Mouse (Mus musculus) right cerebral cortex, adult 2 months (tissue): Measurements from ENCODE around the gene Tiam1.

Experiments used
- DNase-seq, 2 experiments: peaks; one replicate each; pipeline ENCODE4 v3.0.0; 2021 to 2022; ENCODE audit warnings: low spot score in 2 of 2

The Tiam1 gene

DNA sequence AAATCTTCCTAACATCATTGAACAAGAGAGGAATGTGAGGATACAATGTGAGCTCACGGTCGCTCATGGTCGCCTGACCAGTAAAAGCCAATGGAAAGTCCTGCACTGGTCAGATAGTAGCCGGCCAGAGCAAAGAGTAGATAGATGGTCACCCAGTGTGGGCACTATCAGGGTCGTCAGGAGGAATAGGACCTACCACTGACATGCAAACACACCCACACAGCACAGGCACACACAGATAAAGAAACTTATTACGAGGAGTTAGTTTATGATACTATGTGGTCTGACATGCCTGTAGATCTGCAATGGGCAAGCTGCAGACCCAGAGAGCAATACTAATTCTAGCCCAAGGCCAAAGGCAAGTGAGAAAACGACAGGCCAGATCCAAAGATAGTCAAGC, 92.5 kb downstream of the Tiam1 start:
- DNase-seq, result no peak

DNA sequence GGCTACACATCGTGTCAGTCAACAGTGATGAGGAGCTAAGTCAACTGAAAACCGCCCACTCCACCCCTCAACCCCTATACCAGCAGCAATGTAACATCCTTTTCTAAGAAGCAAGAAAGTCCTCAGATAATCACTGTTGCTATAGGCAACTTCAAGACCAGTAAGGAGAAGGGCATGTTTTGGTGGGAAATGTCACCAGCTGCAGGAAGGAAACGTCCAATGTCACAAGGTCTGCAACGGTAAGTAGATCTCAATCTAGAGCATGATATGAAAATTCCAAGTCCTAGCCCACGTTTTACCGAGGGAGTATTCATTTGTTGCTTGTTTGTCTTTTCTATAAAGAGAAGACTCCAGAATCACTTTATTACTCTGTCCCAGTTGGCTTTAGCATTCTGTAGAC, 95.7 kb downstream of the Tiam1 start:
- no peak for DNase-seq

DNA sequence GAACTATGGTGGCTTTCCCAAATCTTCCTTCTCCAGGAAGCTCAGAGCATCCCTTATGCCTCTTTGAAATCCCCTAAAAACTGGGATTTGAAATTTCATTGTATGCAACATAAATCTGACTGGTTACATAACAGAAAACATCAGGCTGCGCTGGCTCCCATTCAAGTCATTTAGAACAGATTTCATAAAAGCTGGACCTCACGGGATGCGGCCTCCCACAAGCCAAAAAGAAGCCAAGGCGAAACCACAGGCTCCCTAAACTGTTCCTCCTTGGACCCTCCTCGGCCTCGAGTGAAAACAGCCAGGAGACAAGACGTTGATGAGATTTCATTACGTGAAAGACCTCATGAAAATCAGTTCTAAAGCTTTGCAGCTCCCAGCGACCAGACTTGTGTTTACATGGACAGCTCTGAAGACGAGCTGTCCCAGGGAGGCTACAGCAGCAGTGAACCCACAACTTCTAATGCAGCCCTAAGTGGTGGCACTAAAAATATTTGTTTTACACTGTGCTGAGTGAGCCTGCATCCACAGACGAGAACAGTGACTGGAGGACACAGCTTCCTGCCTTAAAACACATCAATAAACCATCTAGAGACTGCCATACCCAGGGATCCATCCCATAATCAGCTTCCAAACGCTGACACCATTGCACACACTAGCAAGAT, 96.9 kb downstream of the Tiam1 start:
- DNase-seq, result peak; percentile 51 to 52

DNA sequence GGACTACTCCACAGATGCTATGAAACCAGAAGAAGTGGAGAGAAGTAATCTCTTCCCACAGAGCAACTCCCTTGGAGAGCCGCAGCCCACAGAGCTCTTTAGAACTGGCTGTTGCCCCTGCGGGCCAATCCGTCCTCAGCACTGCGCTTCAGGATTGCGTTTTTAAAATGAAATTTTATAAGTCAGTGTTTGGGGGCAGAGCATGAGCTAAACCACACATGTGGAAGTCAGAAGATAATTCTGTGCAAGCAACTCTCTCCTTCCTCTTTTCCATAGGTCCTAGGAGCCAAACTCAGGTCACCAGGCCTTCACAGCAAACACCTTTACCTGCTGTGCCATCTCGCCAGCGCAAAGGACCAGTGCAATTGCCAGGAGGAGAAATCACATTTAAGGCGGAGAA, 98.0 kb downstream of the Tiam1 start:
- DNase-seq, result no peak

DNA sequence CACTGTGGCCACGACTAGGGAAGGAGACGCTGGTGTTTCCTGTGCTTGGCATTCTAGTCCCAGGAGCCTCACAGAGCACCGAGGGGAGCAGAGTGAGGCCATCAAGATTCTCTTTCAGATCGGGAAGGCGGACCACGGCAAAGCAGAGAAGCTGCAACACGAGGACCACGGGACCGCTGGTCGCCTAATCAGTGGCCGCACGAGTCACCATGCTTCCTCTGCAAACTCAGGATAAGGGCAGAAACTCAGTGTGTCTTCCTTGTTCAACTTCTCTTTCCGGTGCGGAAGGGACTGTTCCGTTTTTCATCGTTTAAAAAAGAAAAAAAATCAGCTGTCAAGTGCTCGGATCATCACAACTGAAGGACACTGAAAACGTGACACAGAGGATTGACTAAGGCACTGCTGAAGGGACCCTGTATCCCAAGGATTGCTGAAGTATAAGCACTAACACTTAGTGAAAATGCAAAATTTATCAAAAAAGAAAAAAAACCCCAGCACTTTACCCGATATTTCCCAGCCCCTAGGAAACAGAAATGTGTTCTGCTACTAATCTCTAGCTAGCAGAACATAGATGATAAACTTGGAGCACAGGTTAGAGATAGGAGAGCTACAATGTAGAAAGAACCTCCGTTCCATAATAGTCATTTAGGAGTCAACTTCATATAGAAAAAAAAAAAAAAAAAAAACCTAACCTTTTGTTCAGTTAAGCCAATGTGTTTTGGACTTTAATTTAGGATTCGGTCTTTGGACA, 99.4 kb downstream of the Tiam1 start:
- DNase-seq, result no peak

DNA sequence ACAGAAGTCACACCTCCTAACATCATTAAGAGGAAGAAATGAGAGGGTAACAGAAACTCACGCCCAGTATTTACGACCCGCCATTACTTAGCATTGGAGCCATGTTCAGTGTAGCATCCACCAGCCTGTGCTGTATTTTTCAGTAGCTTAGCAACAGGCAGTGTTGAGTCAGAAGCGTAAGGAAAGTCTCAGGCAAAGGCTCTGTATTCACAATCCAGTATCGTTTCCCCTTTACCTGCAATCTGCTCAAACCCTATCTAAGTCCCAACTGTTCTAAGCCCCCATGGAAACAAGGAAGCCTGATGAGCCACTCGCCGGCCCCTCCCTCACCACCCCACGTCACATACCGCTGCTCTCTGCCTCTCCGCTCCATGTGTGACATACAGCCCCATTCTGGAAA, 100.7 kb downstream of the Tiam1 start:
- peak; percentile 39 to 42 for DNase-seq

DNA sequence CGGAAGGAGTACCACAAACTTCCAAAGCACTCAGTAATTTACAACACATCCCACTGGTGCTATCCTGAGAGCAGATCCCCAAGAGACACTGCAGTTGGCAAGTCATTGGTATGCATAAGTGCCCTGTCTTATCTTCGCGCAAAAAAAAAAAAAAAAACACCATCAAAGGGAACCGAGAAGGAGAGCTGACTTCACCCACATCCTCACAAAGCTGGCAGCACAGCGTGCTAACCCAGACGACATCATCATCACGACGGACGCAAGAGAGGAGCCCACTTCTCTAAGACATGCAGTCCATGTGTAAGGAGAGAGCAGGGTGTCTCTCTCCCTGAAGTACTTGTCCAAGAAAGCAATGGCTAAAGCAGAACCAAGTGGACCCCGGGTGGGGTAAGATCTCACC, 101.2 kb downstream of the Tiam1 start:
- no peak for DNase-seq

DNA sequence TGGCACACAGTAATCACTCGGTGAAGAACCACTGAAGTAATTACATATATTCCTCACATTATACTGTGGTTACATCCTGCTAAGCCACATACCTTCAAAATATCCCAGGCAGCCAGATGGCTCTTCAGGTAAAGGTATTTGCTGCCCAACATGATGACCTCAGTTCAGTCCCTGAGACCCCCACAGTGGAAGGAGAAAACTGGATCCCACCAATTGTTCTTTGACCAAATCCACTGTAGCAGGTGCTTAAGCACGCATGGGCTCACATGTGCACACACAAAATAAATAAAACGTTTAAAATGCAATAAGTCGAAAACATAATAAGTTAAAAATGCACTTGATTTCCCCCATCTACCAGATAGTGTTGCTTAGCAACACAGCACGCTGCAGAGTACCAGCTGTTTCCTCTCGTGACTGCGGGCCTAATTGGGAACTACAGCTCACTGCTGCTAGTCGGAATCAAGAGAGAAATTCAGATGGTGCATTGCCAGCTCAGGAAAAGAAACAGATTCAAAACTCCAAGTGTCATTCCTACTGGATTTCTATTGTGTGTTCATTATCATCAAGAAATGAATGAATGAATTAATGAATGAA, 102.7 kb downstream of the Tiam1 start:
- DNase-seq, result peak; percentile 67 to 70

DNA sequence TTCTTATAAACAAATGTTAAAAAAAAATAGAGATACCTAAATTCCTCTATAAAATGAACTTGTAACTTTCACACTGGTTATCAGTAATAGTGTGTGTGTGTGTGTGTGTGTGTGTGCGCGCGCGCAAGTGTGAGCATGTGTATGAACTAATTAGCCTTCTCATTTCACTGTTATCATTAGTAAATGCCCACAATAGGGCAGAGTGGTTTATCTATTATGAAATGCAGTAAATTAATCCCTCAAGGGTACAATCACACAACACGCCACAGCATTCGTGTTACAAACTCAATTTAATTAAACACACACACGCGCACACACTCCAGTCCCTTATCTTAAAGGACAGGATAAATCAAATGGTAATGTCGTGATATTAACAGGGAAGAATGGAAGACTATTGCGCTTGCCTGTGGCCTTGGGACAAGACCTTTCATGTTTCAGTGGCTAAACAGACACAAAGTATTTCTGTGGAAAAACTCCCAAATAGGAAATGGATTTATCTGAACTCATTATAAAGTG, 107.9 kb downstream of the Tiam1 start:
- no peak for DNase-seq

DNA sequence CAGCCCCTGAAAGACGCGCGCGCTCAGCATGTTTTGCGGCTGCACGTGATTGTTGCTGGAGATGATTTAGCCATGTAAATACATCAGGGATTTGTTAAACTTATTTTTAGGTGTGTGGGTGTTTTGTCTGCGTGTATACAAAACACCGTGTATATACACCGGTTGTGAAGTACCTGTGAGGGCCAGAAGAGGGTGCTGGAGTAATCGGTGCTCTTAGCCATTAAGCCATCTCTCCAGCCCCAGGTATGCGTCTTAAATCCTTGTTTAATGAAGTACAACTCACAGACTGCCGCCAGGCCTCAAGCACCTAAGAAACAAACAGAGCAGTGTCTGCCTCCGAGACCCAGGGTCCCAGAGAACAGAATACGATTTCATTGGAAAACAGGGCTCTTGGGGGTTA, 113.2 kb downstream of the Tiam1 start:
- no peak for DNase-seq

DNA sequence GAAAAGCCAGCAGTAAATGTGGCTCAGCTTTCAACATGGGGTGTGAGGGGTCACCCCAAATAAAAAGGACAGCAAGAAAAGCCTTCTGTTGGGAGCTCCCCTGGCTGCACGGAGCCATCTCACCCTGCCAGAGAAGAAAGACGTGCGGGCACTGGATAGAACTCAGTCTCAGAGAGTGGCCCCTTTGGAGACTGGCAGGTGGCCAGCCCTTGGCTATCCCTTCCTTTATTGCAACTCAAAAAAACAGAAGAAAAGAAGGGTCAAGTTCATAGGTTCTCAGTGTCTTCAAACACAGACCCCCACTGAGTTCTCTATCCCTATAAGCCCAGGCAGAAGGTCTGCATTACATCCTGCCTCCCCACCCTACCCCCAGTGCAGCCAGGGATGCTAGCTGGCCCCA, 115.7 kb downstream of the Tiam1 start:
- no peak for DNase-seq

DNA sequence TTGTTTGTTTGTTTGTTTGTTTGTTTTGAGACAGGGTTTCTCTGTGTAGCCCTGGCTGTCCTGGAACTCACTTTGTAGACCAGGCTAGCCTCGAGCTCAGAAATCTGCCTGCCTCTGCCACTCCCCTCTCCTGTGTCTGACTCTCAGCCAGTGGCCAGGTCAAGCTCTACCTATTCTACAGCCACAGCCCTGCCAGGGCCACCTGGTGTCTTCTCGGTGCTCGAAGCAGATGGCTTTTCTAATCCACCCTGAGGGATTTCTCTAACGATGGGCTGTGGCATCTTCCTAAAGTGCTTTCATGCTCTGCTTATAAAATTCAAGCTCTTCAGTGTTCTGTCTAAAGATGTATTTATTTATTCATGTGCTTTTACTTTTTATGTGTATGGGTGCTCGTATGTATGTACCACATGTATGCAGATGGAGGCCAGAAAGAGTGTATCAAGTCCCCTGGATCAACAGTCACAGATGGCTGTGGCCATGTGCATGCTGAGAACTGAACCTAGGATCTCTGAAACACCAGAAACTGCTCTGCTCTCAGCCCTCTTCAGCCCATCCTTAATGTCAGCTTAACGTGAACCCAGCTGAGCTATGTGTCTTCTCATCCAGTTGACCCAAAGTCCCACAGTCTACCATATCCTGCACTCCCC, 117.9 kb downstream of the Tiam1 start:
- no peak for DNase-seq

DNA sequence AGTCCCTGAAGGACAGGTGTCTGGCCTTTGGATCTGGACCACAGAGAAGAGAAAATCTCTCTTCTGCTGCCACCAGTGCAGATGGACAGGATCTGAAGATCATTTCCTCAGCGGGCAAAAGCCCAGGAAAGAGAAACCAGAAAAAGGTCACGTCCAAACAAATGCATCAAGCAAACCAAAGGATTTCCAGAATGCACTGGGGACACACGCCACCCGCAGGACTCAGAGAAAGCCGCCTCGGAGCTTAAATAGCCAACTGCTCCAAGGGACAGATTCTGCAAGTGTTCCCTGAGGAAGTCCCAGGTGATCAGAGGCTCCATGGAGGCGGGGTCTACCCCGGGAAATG, 119.9 kb downstream of the Tiam1 start:
- DNase-seq, result no peak

DNA sequence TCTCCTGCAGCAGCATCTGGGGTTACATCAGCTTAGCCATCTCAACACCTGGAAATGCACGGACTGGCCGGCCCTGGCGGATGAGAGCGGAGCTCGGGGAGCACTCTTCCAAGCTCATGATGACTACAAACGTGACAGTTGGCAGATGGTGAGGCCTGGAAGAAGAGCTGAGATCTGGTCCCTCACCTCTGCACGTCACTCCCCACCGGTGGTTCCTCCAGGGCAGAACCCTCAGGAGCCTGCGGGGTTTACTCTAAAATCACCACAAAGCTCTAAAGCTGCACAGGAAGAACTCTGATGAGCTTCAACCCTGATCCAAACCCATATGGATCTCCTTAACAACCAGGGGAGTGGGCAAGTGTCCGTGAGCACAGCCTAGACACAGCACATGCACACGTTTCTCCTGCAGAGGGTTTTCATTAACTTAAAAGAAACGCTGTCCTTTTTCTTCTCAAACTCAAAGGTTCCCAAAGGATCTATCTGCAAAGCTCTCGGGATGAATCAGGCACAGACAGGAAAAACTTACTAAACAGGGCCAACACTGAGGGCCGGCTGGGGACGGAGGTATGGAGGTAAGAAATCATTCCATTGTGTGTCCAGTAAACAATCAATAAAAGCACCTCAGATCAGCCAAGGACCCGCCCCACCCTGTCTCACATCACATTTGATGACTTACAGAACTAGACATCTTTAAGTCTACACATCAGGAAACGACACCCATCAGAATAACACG, 120.5 kb downstream of the Tiam1 start:
- DNase-seq, result no peak

DNA sequence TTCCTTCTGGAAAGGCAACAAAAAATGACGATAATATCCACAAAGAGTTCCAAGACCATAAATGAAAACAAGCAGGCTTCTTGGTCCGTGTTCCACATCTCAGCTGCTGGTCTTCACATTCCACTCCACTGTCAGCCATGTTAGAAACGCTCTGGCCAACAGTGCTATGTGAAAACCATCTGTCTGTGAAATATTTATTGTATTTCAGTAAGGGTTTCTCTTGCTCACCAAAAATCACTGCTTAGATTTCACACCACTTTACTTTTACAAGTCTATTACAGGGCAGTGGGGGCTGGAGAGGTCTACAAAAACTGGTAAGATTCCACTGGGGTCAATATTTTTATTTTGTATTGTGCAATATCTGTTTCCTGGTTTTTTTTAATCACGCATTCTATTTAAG, 127.5 kb downstream of the Tiam1 start:
- DNase-seq, result no peak

DNA sequence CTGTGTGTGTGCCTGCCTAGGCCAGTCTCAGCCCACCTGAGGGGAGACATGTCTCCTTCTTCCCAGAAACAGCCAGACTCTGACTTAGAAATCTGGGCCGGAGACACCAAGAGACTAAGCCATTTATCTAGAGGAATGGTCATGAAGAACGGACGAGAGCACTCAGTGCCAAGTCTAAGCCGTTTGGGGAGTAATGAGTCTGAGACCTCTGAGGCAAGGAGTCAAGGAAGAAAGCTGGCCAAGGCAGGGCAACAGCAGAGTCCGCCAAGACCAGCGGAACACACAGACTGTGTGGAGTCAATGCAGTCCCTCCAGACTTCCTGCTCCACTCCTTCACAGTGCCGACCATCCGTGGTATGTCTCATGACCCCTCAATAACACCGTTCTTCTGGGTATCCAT, 129.0 kb downstream of the Tiam1 start:
- DNase-seq, result no peak

DNA sequence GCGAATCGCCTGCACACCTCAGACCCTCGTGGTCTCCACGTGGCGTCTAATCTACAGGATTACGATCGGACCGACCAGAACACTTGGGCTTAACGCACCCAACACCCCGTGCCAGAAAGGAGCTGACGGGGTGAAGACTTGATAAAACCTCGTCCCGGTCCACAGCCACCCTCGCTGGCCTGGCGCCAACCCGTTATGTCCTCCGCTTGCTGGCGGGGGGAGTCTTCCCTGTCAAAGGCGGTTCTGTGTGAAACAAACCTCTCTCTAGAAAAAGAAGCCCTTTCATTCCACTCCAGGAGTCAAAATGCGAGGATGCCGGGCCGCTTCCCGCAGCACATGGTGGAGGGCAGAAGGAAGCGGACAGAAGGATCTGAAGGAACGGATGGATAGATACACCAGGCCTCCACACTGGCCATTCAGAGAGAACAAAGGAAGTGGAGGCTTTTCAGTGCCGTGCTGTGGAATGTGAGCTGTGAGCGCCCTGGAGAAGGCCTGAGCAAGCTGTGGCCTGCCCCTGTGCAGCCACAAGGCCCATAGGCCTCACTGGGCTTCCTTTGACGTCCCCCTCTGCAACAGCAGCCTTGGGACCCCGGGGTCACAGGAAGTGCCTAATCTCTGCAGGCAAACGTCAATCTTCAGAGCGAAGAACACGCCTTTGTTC, 131.9 kb downstream of the Tiam1 start:
- DNase-seq, result no peak

DNA sequence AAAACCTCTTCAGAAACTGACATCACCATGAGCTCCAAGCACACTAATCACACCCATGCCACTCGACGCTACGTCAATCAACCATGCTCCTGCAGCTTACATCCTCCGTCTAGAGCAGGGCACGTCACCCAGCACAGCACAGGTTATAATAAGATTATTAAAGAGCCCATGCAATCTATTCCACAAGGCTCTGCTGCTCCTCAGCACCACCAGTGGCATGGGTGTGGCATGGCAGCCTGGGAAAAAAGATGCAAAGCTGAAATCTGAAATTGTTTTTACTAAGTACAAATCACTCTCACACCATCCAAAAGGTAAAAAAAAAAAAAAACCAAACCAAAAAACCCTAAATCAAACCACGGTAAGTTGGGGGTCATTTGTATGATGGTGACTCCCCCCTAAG, 135.1 kb downstream of the Tiam1 start:
- DNase-seq, result no peak

DNA sequence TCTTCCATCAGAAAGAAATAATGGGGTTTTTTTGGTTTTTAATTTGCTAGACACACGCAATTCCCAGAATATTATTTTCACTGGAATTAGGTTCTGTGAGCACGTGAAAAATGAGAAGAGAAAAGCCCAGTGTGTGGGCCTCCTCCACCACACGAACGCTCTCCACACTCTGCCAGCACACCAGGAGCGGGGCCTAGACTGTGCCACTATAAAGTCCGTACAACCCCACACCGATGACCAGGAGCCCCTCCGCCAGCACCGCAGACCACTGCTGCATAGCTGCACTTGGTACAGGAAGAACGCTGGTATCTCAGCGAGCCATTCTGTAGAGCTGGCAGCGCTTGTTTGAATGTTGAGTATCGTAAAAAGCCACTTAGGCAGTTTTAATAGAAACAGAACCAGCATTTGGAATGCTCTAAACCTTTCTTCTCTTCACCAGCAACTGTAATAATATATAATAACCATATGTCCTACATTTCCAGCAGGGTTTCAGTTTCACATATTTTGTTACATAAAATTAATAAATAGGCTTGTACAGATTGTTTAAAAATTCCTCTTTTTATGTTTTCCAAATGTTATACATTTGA, 136.1 kb downstream of the Tiam1 start:
- DNase-seq, result no peak

DNA sequence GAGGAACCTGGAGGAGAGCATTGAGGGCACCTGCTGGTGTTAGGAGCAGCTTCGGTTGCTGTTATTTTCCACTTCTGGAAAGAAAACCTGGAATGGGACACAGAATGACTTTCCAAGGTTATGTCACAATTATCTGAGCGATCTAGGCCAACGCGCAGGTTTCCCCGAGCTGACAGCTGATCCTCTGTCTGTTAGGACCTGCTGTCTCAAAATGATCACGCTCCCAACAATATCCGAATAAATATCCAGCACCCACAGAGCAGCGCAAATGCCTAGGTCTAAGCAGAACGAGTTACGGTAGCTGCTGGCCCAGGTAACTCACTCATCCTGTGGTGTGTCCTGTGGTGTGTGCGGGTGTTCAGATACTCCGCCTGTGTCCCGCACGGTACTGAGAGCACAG, 140.0 kb downstream of the Tiam1 start:
- DNase-seq, result no peak

DNA sequence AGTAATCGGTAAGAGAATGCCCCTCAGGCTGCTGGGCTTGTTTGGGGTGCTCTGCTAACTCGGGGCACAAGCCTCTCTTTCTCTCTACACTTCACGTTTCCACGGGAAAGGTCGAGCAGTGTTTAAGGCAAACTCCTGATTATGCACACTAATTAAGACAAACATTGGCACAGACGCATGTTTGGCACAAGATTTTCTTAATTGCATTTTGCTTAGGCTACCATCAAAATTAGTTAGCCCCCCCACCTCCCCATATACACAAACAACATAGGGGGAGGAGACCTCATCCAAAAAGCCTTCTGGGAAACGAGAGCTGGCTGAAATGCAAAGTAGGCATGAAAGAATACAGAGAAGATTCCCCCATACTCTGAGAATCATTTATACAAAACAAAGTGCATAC, 148.4 kb downstream of the Tiam1 start:
- DNase-seq, result no peak
